Mouse (Mus musculus) limb, embryonic 15.5 days (tissue): ENCODE data around the gene Ccdc36. TPM values are rescaled to one million over a fixed set of nuclear protein-coding genes. Genes with fewer than 3 reads are reported as not detected.

Experiments used
- ATAC-seq: fragments of 200-750 bp; cut with Nextera tagmentation; 2 replicates; pipeline ENCODE4 v1.8.0; 2017; ENCODE audit warnings: low read depth, moderate TSS enrichment; ENCODE audit not compliant: insufficient number of reproducible peaks, low FRiP score, low TSS enrichment
- H3K27ac ChIP-seq: fragments of 300-500 bp; sonication (generic); 2 replicates; pipeline ENCODE4 v1.5.1; 2015; ENCODE audit warnings: moderate library complexity, mild to moderate bottlenecking, inconsistent platforms
- H3K27me3 ChIP-seq: fragments of 300-500 bp; sonication (generic); 2 replicates; pipeline ENCODE4 v1.6.1; 2015; ENCODE audit warnings: inconsistent platforms
- H3K36me3 ChIP-seq: fragments of 300-500 bp; sonication (generic); 2 replicates; pipeline ENCODE4 v1.6.1; 2015; ENCODE audit warnings: inconsistent platforms
- H3K4me1 ChIP-seq: fragments of 300-500 bp; sonication (generic); 2 replicates; pipeline ENCODE4 v1.6.1; 2015; ENCODE audit warnings: inconsistent platforms
- H3K4me2 ChIP-seq: fragments of 300-500 bp; sonication (generic); 2 replicates; pipeline ENCODE4 v1.6.1; 2015; ENCODE audit warnings: mild to moderate bottlenecking, inconsistent platforms
- H3K4me3 ChIP-seq: fragments of 300-500 bp; sonication (generic); 2 replicates; pipeline ENCODE4 v1.5.1; 2015; ENCODE audit warnings: mild to moderate bottlenecking, inconsistent platforms
- H3K9ac ChIP-seq: fragments of 300-500 bp; sonication (generic); 2 replicates; pipeline ENCODE4 v1.6.1; 2015; ENCODE audit warnings: inconsistent platforms
- H3K9me3 ChIP-seq: fragments of 300-500 bp; sonication (generic); 2 replicates; pipeline ENCODE4 v1.6.1; 2016; ENCODE audit warnings: inconsistent platforms
- WGBS: fragments of 180-500 bp; shearing (Covaris S2); methylation state at CpG from one replicate; pipeline ENCODE4 v1.1.7; 2015; 5-methylcytosine and 5-hydroxymethylcytosine counted together
- polyA plus RNA-seq: library from polyadenylated mRNA; unstranded; fragments of >200 nt; fragmentation: Nextera tagmentation; extraction: Ambion mirVana; gene quantifications from 2 replicates; pipeline ENCODE4 v1.2.1, GENCODE M21; 2015

Gene Ccdc36
- 1.2 and 1.3 TPM in 2 replicates for polyA plus RNA-seq

DNA sequence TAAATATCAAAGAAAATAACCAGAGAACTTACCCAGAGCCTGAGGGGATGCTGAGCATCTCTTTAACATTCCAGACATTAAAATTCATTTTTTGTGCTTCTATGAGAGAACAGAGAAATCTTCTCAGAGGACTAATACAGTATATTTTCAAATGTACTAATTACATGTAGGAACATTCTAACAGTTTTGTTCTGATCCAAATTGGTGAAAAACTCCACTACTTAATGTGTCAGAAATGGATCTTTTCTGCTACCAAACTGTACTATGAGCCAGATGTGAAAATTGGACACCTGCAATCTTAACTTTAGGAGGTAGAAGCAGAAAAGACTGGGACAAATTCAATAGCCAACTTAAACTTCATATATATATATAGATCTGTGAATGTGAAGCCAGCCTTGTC, at the start of gene Ccdc36:
TSS of gene Ccdc36 (minus strand) at position 101 of the 400 bp plus-strand sequence.
- H3K4me3 ChIP-seq = no peak within 1 kb of the TSS
- no peak within 1 kb of the TSS for H3K27ac ChIP-seq
- H3K36me3 ChIP-seq = no peaks in the 10 kb centered on the region
- H3K9me3 ChIP-seq = no peaks in the 10 kb centered on the region
- no peak within 1 kb of the TSS for H3K9ac ChIP-seq
- no peak within 1 kb of the TSS for H3K4me2 ChIP-seq
- H3K27me3 ChIP-seq = no peaks in the 10 kb centered on the region
- ATAC-seq = no peak
- 0 out of 2 replicates have a peak, but pooled peaks cover 6% of the 10 kb centered on the region for H3K4me1 ChIP-seq

GRCm38 (mm10) chr9:108474528-108474927, 46.2 kb upstream of the Ccdc36 start:
- Histone ChIP-seq H3K4me3 (no peak overlapping the region), H3K4me2 (no peak overlapping the region), H3K9ac (no peak overlapping the region), H3K9me3 (no peaks in the 10 kb centered on the region), H3K4me1 (peaks cover 6% of the 10 kb centered on the region), H3K27me3 (no peaks in the 10 kb centered on the region), H3K27ac (no peak overlapping the region), H3K36me3 (no peaks in the 10 kb centered on the region)
- ATAC-seq = no peak
- 55% methylated on average over 1 of the region's 1 CpGs for WGBS

DNA sequence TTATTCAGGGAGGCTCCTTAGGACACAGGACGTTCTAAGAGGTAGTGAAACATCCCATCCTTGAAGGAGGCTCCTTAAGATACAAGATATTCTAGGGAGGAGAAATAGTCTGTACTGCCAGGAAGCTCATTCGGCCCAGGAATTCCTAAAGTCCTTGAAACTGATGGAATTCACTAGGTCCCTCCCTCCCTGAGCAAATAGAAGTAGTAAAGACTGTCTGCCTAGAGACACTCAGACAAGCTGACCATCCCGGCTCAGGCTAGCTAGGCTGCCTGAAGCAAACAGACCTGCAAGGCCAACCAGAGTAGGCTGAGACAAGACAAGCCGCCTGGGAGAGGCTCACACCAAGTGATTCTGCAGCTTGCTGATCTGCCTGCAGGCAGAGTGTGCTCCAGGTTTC, 41.6 kb upstream of the Ccdc36 start:
- no peak for ATAC-seq
- H3K36me3 ChIP-seq = peaks cover 27% of the 10 kb centered on the region
- no peaks in the 10 kb centered on the region for H3K4me1 ChIP-seq
- no peaks in the 10 kb centered on the region for H3K27me3 ChIP-seq
- H3K4me2 ChIP-seq = no peak overlapping the region
- no peaks in the 10 kb centered on the region for H3K9me3 ChIP-seq
- no peak overlapping the region for H3K4me3 ChIP-seq
- no peak overlapping the region for H3K27ac ChIP-seq
- H3K9ac ChIP-seq = no peak overlapping the region
- 70% methylated on average over 4 of the region's 4 CpGs for WGBS

DNA sequence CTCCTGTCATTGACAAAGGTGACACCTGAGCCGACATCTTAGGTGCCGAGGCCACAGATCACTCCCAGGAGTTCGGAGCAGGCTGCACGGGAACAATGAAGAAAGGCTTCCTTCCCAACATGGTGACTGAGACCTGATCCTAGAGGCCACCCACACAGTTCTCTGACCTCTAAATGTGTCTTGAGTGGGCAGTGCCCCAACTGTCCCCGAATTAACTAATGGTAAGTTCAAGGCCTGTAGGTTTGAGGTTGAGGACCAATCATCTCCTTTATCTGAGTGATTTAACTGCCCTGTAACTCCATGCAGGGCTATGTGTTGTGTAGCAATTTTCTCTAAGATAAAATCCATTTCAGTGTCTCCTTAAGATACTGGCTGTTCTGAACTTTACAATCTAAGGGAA, 41.1 kb upstream of the Ccdc36 start:
- no peaks in the 10 kb centered on the region for H3K27me3 ChIP-seq
- no peak overlapping the region for H3K4me3 ChIP-seq
- H3K36me3 ChIP-seq = peaks cover 31% of the 10 kb centered on the region
- no peak overlapping the region for H3K4me2 ChIP-seq
- no peak overlapping the region for H3K9ac ChIP-seq
- 71% methylated on average over 5 of the region's 5 CpGs for WGBS
- ATAC-seq = no peak
- H3K9me3 ChIP-seq = no peaks in the 10 kb centered on the region
- H3K27ac ChIP-seq = no peak overlapping the region
- H3K4me1 ChIP-seq = no peaks in the 10 kb centered on the region

DNA sequence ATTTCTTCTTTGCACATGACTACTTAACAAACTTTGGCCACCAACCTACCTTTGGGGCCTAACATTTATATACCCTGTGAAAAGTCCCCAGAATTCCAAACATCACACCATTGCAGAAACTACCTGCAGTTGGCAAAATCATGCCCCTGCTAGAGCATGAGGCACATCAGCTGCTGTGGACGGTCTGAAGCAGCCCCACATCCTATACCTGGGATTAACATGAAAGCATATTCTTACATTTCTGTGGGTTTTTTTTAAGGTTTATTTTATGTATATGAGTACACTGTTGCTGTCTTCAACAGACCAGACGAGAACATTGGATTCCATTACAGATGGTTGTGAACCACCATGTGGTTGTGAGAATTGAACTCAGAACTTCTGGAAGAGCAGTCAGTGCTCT, 37.9 kb upstream of the Ccdc36 start:
- Histone ChIP-seq H3K27me3 (no peaks in the 10 kb centered on the region), H3K4me2 (no peak overlapping the region), H3K27ac (no peak overlapping the region), H3K4me3 (no peak overlapping the region), H3K9ac (no peak overlapping the region), H3K36me3 (peaks cover 48% of the 10 kb centered on the region), H3K9me3 (no peaks in the 10 kb centered on the region), H3K4me1 (peaks cover 12% of the 10 kb centered on the region)
- 83% methylated on average over 2 of the region's 2 CpGs for WGBS
- ATAC-seq = no peak

GRCm38 (mm10) chr9:108463713-108464112, 35.4 kb upstream of the Ccdc36 start:
- no peaks in the 10 kb centered on the region for H3K27me3 ChIP-seq
- no peaks in the 10 kb centered on the region for H3K9me3 ChIP-seq
- no peak overlapping the region for H3K4me2 ChIP-seq
- 93% methylated on average over 9 of the region's 9 CpGs for WGBS
- peaks cover 48% of the 10 kb centered on the region for H3K36me3 ChIP-seq
- H3K27ac ChIP-seq = no peak overlapping the region
- no peak overlapping the region for H3K4me3 ChIP-seq
- no peak overlapping the region for H3K9ac ChIP-seq
- ATAC-seq = no peak
- H3K4me1 ChIP-seq = peaks cover 21% of the 10 kb centered on the region

DNA sequence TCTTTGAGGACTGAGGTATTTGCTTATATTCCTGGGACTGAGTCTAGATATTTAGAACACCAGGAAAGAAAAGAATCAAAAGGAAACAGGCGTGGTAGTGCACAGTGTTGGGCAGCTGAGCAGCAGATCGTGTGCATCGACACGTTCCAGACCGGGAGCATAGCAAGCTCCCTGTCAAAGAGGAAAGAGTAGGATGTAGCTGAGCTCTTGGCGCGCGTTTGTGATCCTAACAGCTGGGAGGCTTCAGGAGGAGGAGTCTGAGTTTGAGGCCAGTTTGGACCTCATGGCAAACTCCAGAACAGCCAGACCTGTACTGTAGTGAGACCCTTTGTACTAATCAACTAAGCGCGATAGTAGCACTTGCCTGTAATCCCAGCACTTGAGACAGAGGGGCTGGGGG, 33.9 kb upstream of the Ccdc36 start:
- H3K4me3 ChIP-seq = 0 out of 2 replicates have a peak overlapping the region, but pooled peaks have one; percentile 90
- 88% methylated on average over 10 of the region's 10 CpGs for WGBS

GRCm38 (mm10) chr9:108461675-108462074, 33.4 kb upstream of the Ccdc36 start:
- no peak overlapping the region for H3K9ac ChIP-seq
- 84% methylated on average over 5 of the region's 5 CpGs for WGBS

More for the DNA sequence above, 33.9 kb upstream of the Ccdc36 start:
- Histone ChIP-seq H3K4me1 (peaks cover 21% of the 10 kb centered on the region), H3K27ac (no peak overlapping the region), H3K36me3 (peaks cover 43% of the 10 kb centered on the region), H3K9ac (no peak overlapping the region), H3K9me3 (no peaks in the 10 kb centered on the region), H3K27me3 (no peaks in the 10 kb centered on the region), H3K4me2 (no peak overlapping the region)
- ATAC-seq = no peak

GRCm38 (mm10) chr9:108461181-108461631, 32.9 kb upstream of the Ccdc36 start, which contains the start of gene Klhdc8b:
Gene Klhdc8b (minus strand): TSS chr9:108461581.
- Histone ChIP-seq H3K4me2 (peak within 1 kb of the TSS; percentile 69), H3K27me3 (no peaks in the 10 kb centered on the region), H3K9ac (peak within 1 kb of the TSS; percentile 76), H3K27ac (peak within 1 kb of the TSS; percentile 92), H3K4me1 (peaks cover 21% of the 10 kb centered on the region), H3K4me3 (peak within 1 kb of the TSS; percentile 90), H3K9me3 (no peaks in the 10 kb centered on the region), H3K36me3 (peaks cover 35% of the 10 kb centered on the region)
- 19% methylated on average over 11 of the region's 11 CpGs for WGBS
- no peak for ATAC-seq

More at GRCm38 (mm10) chr9:108461675-108462074, 33.4 kb upstream of the Ccdc36 start:
- no peaks in the 10 kb centered on the region for H3K9me3 ChIP-seq
- peaks cover 38% of the 10 kb centered on the region for H3K36me3 ChIP-seq
- ATAC-seq = no peak
- 0 out of 2 replicates have a peak overlapping the region, but pooled peaks have one; percentile 92 for H3K27ac ChIP-seq
- peaks cover 21% of the 10 kb centered on the region for H3K4me1 ChIP-seq
- H3K4me2 ChIP-seq = peak overlapping the region; percentile 69
- no peaks in the 10 kb centered on the region for H3K27me3 ChIP-seq
- peak overlapping the region; percentile 90 for H3K4me3 ChIP-seq

- ATAC-seq = peak; percentile 66
- Histone ChIP-seq H3K4me1 (peaks cover 21% of the 10 kb centered on the region), H3K36me3 (peaks cover 29% of the 10 kb centered on the region), H3K4me2 (peak within 1 kb of the TSS; percentile 69), H3K9me3 (no peaks in the 10 kb centered on the region), H3K9ac (peak within 1 kb of the TSS; percentile 76), H3K27me3 (no peaks in the 10 kb centered on the region), H3K27ac (peak within 1 kb of the TSS; percentile 92), H3K4me3 (peak within 1 kb of the TSS; percentile 90)
- WGBS = 1% methylated on average over 49 of the region's 52 CpGs
Measured at GRCm38 (mm10) chr9:108460319-108461178, 32.3 kb upstream of the Ccdc36 start, which contains the start of gene Ccdc71. Gene Ccdc71 (plus strand): TSS chr9:108460527.

DNA sequence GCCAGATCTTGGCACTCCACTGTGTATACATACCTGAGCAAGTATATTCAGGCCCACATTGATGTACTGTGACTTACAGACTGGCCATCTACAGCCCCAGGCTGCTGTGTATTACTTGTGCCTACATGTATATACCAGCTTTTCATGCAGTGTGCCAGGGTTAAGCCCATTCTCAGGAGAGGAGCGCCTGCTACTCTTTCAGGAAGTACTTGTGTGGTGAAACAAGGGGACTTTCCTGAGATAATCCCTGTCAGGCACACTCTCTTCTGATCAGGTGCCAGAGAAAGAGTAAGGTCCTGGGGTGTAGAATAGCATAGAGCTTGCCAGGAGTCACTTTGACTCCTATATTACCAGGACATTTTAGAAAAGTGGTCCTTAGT, 31.6 kb upstream of the Ccdc36 start:
- H3K27me3 ChIP-seq = no peaks in the 10 kb centered on the region
- peak overlapping the region; percentile 69 for H3K4me2 ChIP-seq
- no peak overlapping the region for H3K9ac ChIP-seq
- WGBS = 72% methylated on average over 1 of the region's 1 CpGs
- H3K4me1 ChIP-seq = peaks cover 21% of the 10 kb centered on the region
- peaks cover 22% of the 10 kb centered on the region for H3K36me3 ChIP-seq
- peak overlapping the region; percentile 90 for H3K4me3 ChIP-seq
- no peak for ATAC-seq
- no peaks in the 10 kb centered on the region for H3K9me3 ChIP-seq
- peak overlapping the region; percentile 92 for H3K27ac ChIP-seq

DNA sequence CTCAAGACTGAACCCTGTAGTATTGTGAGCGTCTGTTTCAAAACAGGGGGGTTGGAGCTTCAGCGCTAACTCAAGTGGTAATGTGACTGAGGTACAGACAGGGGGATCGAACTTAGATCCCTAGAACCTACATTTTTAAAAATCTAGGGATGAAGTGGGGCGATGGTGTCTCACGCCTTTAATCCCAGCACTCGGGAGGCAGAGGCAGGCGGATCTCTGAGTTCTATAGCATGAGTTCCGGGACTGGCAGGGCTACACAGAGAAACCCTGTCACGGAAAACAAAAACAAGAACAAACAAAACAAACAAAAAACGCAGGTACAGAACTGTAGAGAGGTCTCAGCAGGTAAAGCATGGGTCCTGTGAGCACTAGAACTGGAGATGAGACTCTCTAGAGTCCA, 28.7 kb upstream of the Ccdc36 start:
- 86% methylated on average over 10 of the region's 10 CpGs for WGBS
- H3K27ac ChIP-seq = no peak overlapping the region
- no peak overlapping the region for H3K4me3 ChIP-seq
- no peaks in the 10 kb centered on the region for H3K9me3 ChIP-seq
- no peaks in the 10 kb centered on the region for H3K27me3 ChIP-seq
- no peaks in the 10 kb centered on the region for H3K36me3 ChIP-seq
- ATAC-seq = no peak
- H3K4me1 ChIP-seq = peaks cover 31% of the 10 kb centered on the region
- H3K4me2 ChIP-seq = no peak overlapping the region
- no peak overlapping the region for H3K9ac ChIP-seq
